Mouse (Mus musculus) intestine, embryonic 16.5 days (tissue): Measurements from ENCODE around the gene Dnajc16. TPM values are rescaled to one million over a fixed set of nuclear protein-coding genes. Genes with fewer than 3 reads are reported as not detected.
"Not testable (repeated sequence)": the region's sequence is repeated elsewhere in the genome, so short reads cannot be mapped to it uniquely, and the experiment has no call there.

Source experiments
- ATAC-seq: fragments of 200-750 bp; cut with Nextera tagmentation; 2 replicates; pipeline ENCODE4 v1.8.0; 2017; ENCODE audit warnings: moderate TSS enrichment, moderate library complexity
- H3K27ac ChIP-seq: fragments of 300-500 bp; sonication (generic); 2 replicates; pipeline ENCODE4 v1.5.1; 2014; ENCODE audit warnings: mild to moderate bottlenecking, low read length
- H3K27me3 ChIP-seq: fragments of 300-500 bp; sonication (generic); replicated peaks from 2 replicates; pipeline ENCODE4 v1.6.1; 2014; ENCODE audit warnings: low read length, control low read depth, mixed read lengths; ENCODE audit not compliant: control insufficient read depth, insufficient read depth
- H3K36me3 ChIP-seq: fragments of 300-500 bp; sonication (generic); 2 replicates; pipeline ENCODE4 v1.6.1; 2014; ENCODE audit warnings: low read length, control low read depth; ENCODE audit not compliant: control insufficient read depth, insufficient read depth
- H3K4me1 ChIP-seq: fragments of 300-500 bp; sonication (generic); 2 replicates; pipeline ENCODE4 v1.6.1; 2014; ENCODE audit warnings: low read length, control low read depth, mixed read lengths; ENCODE audit not compliant: control insufficient read depth, insufficient read depth
- H3K4me2 ChIP-seq: fragments of 300-500 bp; sonication (generic); 2 replicates; pipeline ENCODE4 v1.6.1; 2014; ENCODE audit warnings: low read depth, low read length, control low read depth
- H3K4me3 ChIP-seq: fragments of 300-500 bp; sonication (generic); 2 replicates; pipeline ENCODE4 v1.5.1; 2014; ENCODE audit warnings: mild to moderate bottlenecking, low read length
- H3K9ac ChIP-seq: fragments of 300-500 bp; sonication (generic); 2 replicates; pipeline ENCODE4 v1.6.1; 2014; ENCODE audit warnings: low read depth, low read length
- H3K9me3 ChIP-seq: fragments of 300-500 bp; sonication (generic); 2 replicates; pipeline ENCODE4 v1.6.1; 2016; ENCODE audit warnings: low read length, control low read depth; ENCODE audit not compliant: control insufficient read depth
- WGBS: fragments of 180-500 bp; shearing (Covaris S2); extraction: QIAGEN DNeasy Blood & Tissue Kit; methylation state at CpG from one replicate; pipeline ENCODE4 v1.1.7; 2014; 5-methylcytosine and 5-hydroxymethylcytosine counted together
- polyA plus RNA-seq: library from polyadenylated mRNA; unstranded; fragments of >200 nt; fragmentation: Nextera tagmentation; extraction: Ambion mirVana; gene quantifications from 2 replicates; pipeline ENCODE4 v1.2.1, GENCODE M21; 2015

The Dnajc16 gene
- polyA plus RNA-seq, 1 experiment from 2014 or later = 4.3 TPM

GRCm38 (mm10) chr4:141773019-141773418 lies 17.7 kb downstream of the Dnajc16 start:
- ATAC-seq, H3K9me3 ChIP-seq, H3K4me1 ChIP-seq, H3K4me2 ChIP-seq, H3K27me3 ChIP-seq, H3K4me3 ChIP-seq, H3K27ac ChIP-seq, H3K9ac ChIP-seq: not testable (repeated sequence)
- WGBS = 84% methylated on average over 4 of the region's 4 CpGs
- H3K36me3 ChIP-seq = peaks cover 12% of the 10 kb centered on the region

GRCm38 (mm10) chr4:141771823-141772222 lies 18.9 kb downstream of the Dnajc16 start:
- no peak overlapping the region for H3K4me2 ChIP-seq
- no peak overlapping the region for H3K27ac ChIP-seq
- H3K36me3 ChIP-seq = peaks cover 16% of the 10 kb centered on the region
- no peaks in the 10 kb centered on the region for H3K27me3 ChIP-seq
- H3K9ac ChIP-seq = no peak overlapping the region
- no peak overlapping the region for H3K4me3 ChIP-seq
- H3K4me1 ChIP-seq = peaks cover 12% of the 10 kb centered on the region
- no peaks in the 10 kb centered on the region for H3K9me3 ChIP-seq
- 90% methylated on average over 8 of the region's 8 CpGs for WGBS
- ATAC-seq = no peak

DNA sequence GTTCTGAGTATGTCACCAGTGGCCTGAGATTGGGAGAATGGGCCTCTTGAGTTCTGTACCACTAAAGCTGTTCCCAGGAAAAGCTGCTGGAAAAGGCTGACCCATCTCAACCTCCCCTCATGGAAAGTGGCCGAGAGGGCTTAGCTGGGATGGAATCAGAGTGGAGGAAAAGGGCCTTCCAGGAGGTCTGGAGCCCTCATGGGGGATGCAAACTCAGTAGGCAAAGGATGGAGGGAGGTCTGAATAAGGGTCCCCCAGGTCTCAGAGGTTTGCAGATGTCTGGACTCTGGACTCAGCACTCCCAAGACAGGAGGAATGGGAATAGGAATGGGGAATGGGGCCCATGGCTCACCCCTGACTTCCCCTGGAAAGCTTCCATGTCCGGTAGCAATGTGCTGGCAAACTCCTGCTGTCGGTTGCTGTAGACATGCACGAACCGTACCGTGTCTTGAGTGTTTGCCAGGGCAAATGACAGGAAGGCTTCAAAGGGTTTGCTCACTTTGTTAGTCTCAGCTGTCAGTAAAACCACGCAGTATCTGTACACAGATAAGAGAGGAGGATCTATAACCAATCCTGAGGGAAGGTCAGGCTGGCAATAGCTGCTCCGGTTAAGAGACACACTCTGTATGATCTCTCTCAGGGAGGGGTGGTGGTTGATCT lies 21.1 kb downstream of the Dnajc16 start:
- Histone ChIP-seq H3K9me3 (no peaks in the 10 kb centered on the region), H3K27ac (no peak overlapping the region), H3K4me1 (peaks cover 17% of the 10 kb centered on the region), H3K4me2 (no peak overlapping the region), H3K4me3 (no peak overlapping the region), H3K36me3 (peaks cover 15% of the 10 kb centered on the region), H3K9ac (no peak overlapping the region), H3K27me3 (no peaks in the 10 kb centered on the region)
- WGBS = 78% methylated on average over 8 of the region's 8 CpGs
- ATAC-seq = no peak

- Histone ChIP-seq H3K4me3 (no peak overlapping the region), H3K4me1 (peaks cover 17% of the 10 kb centered on the region), H3K4me2 (peak overlapping the region; percentile 6; the same call in 1 of the 2 replicates), H3K27ac (peak overlapping the region; percentile 83), H3K9me3 (no peaks in the 10 kb centered on the region), H3K27me3 (no peaks in the 10 kb centered on the region), H3K9ac (peak overlapping the region; percentile 32; the same call in 1 of the 2 replicates), H3K36me3 (peaks cover 16% of the 10 kb centered on the region)
- peak; percentile 77 for ATAC-seq
- 65% methylated on average over 19 of the region's 19 CpGs for WGBS
Measured at GRCm38 (mm10) chr4:141767353-141768036, 23.2 kb downstream of the Dnajc16 start.

DNA sequence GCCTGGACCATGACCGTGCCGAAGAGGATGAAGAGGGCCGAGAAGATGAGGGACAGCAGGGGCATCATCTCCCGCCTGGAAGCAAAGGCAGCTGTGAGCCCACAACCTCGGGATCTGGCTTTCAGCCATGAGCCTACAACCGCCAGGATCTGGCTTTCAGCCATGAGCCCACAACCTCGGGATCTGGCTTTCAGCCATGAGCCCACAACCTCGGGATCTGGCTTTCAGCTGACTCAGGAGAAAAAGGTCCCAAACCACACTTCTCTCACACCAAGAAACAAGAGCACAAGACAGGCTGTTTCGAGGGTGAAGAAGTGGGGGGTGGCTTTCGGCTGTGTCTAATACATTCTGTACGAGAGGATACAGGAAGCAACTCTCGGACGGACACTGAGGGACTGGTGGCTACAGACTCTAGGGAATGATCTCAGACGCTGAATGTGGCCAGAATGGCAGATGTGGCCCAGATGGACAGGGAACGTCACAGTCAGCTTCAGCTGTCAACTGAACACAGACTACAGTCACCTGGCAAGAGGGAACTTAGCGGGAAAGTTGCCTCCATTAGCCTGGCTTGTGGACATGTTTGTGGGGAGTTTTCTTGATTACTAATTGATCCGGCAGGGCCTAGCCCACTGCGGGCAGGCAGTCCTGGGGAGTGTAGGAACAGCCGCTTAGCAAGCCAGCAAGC lies 23.9 kb downstream of the Dnajc16 start:
- peak overlapping the region; percentile 6 for H3K4me2 ChIP-seq
- H3K9ac ChIP-seq = peak overlapping the region; percentile 38
- 38% methylated on average over 19 of the region's 19 CpGs for WGBS
- H3K36me3 ChIP-seq = peaks cover 18% of the 10 kb centered on the region
- peaks cover 17% of the 10 kb centered on the region for H3K4me1 ChIP-seq
- ATAC-seq = peak; percentile 75
- H3K9me3 ChIP-seq = no peaks in the 10 kb centered on the region
- H3K4me3 ChIP-seq = no peak overlapping the region
- H3K27me3 ChIP-seq = no peaks in the 10 kb centered on the region
- peak overlapping the region; percentile 83 for H3K27ac ChIP-seq

DNA sequence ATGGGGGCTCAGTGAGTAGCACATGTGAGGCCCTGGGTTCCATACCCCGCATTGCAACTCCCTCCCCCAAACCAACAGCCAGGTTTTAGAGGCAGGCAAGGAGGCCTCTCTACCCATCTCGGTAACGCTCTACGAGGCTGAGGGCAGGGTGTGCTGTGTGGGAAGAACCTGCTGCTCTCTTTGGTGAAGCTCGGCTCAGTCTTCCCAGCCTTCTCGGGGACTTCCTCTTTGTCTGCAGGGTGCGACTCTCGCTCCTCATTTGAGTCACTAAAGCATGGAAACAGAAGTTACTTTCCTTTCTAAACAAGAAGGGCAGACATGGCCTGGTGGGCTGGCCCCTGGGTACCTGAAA lies 24.4 kb downstream of the Dnajc16 start:
- peak overlapping the region; percentile 38; the same call in 1 of the 2 replicates for H3K9ac ChIP-seq
- peak overlapping the region; percentile 83 for H3K27ac ChIP-seq
- peaks cover 17% of the 10 kb centered on the region for H3K36me3 ChIP-seq
- no peaks in the 10 kb centered on the region for H3K27me3 ChIP-seq
- no peaks in the 10 kb centered on the region for H3K9me3 ChIP-seq
- no peak overlapping the region for H3K4me3 ChIP-seq
- H3K4me1 ChIP-seq = peaks cover 17% of the 10 kb centered on the region
- H3K4me2 ChIP-seq = peak overlapping the region; percentile 6
- ATAC-seq = peak; percentile 4; the same call in 1 of the 2 replicates
- WGBS = 73% methylated on average over 8 of the region's 8 CpGs

DNA sequence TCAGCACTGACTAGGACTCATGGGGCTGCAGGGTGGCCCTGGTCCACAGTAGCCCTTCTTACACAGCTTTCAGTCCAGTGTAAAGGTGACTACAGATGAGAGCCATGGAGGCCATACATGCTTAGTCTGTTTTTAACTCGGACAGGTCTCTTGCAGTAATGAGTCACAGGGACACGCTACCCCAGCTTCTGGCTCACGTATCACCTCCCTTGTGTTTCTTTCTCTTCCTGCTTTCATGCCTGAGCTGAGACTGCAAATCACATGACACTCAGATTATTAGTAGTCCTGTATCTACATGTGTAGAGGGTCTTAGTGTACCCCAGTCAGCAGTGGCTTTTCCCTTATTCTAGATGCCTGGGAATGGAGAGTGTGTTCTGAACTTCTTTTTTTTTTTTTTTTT lies 25.7 kb downstream of the Dnajc16 start:
- no peaks in the 10 kb centered on the region for H3K9me3 ChIP-seq
- peaks cover 19% of the 10 kb centered on the region for H3K4me1 ChIP-seq
- no peak overlapping the region for H3K4me3 ChIP-seq
- no peak overlapping the region for H3K27ac ChIP-seq
- H3K27me3 ChIP-seq = no peaks in the 10 kb centered on the region
- peaks cover 16% of the 10 kb centered on the region for H3K36me3 ChIP-seq
- no peak for ATAC-seq
- WGBS = 93% methylated on average over 3 of the region's 3 CpGs
- H3K4me2 ChIP-seq = no peak overlapping the region
- no peak overlapping the region for H3K9ac ChIP-seq

DNA sequence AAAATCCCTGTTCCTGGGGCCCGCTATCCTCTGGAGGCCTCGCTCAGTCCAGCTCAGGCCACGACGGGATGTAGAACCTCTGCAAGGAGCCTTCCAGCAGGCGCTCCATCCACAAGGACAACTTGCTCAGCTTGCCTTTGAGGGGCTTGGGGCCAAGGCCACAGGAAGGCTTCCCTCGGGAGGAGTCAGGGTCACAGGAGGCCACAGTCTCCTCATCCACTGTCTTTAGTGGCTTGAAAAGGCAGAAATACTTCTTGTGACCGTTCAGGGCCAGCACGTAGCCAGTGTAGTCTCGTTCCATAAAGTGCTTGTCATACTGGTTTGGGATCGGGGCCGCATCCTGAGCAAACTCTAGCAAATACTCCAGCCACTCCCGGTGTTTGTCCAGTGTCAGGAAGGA lies 27.3 kb downstream of the Dnajc16 start:
- no peak overlapping the region for H3K4me2 ChIP-seq
- WGBS = 90% methylated on average over 12 of the region's 12 CpGs
- no peak for ATAC-seq

DNA sequence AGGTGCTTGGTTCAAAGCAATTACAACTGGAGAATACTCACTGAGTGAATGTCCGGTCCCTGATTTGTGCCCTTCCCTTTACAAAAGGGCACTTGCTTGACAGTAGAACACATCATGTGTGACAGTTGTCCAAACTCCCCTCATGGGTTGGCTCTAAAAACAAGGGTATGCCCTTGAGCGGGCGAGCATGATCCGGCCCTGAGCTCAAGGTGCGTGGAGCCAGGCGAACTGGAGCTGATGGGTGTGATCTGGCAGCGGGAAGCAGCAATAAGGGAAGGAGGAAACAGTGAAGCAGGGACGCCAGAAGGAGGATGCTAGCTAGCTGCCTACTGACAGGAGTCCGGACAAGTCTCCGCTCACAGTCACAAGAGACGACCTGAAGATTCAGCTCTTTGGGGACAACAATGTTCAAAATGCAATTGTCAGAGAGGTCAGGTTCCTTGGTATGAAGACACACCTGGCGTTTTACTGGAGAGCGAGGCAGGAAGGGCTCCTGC lies 28.6 kb downstream of the Dnajc16 start:
- Histone ChIP-seq H3K27ac (no peak overlapping the region), H3K9me3 (no peaks in the 10 kb centered on the region), H3K27me3 (no peaks in the 10 kb centered on the region), H3K4me3 (no peak overlapping the region), H3K36me3 (peaks cover 10% of the 10 kb centered on the region), H3K4me1 (peaks cover 9% of the 10 kb centered on the region), H3K9ac (no peak overlapping the region), H3K4me2 (no peak overlapping the region)
- 94% methylated on average over 13 of the region's 13 CpGs for WGBS
- no peak for ATAC-seq

More for the DNA sequence above, 27.3 kb downstream of the Dnajc16 start:
- Histone ChIP-seq H3K4me3 (no peak overlapping the region), H3K27ac (no peak overlapping the region), H3K4me1 (peaks cover 19% of the 10 kb centered on the region), H3K27me3 (no peaks in the 10 kb centered on the region), H3K9ac (no peak overlapping the region), H3K36me3 (peaks cover 16% of the 10 kb centered on the region), H3K9me3 (no peaks in the 10 kb centered on the region)
